Mouse (Mus musculus): Measurements from ENCODE around the gene Trp73. TPM values are rescaled to one million over a fixed set of nuclear protein-coding genes. Genes with fewer than 3 reads are reported as not detected.

Trp73 gene
- 0.04 and 0.18 TPM in 2 replicates for polyA plus RNA-seq (2014; fragmentation: Nextera tagmentation; extraction: Ambion mirVana)

DNA sequence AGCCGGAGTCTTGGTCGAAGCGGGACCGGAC lies at the start of gene Trp73:
TSS of gene Trp73 (minus strand) at position 27 of the 31 bp plus-strand sequence.
- peaks cover 64% of the 10 kb centered on the region for H3K27me3 ChIP-seq (replicated peaks; ENCODE audit: control insufficient read depth, insufficient read depth, low read length)
- no peaks in the 10 kb centered on the region for H3K36me3 ChIP-seq (ENCODE audit: control insufficient read depth, insufficient read depth, low read length)
- H3K9ac ChIP-seq (ENCODE audit: low read depth, low read length): peak within 1 kb of the TSS; percentile 16; the same call in 1 of the 2 replicates
- H3K4me3 ChIP-seq (ENCODE audit: low read depth, low read length): peak within 1 kb of the TSS; percentile 90
- H3K4me2 ChIP-seq: peak within 1 kb of the TSS; percentile 71
- ATAC-seq (replicated peaks; ENCODE audit: low FRiP score) (no peak), DNase-seq (ENCODE audit: low spot score) (no peak)
- 4% methylated on average over 4 of the region's 4 CpGs for WGBS
- no peaks in the 10 kb centered on the region for H3K9me3 ChIP-seq (ENCODE audit: control insufficient read depth, low read length)
- no peak within 1 kb of the TSS for H3K27ac ChIP-seq (ENCODE audit: low read depth, low read length)
- H3K4me1 ChIP-seq (replicated peaks; ENCODE audit: control insufficient read depth, insufficient read depth, low read length): peaks cover 12% of the 10 kb centered on the region

DNA sequence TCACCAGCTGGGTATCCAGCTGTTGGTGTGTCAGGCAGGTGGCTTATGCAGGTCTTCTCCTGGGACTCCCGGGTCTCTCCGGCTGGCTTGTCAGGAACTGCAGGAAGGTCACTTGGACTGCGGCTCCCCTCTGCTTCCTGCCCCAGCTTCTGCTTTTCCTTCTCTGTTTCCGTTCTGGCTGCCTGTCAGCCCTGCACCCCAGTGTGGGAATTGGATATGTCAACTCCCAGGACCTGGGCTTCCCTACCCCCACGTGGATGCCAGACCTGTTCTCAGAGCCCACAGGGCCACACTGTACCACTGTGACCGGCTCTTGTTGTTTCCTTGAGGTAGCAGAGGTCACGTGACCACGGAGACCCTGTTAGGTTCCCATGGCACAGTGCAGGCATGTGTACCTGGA lies 48.9 kb upstream of the Trp73 start:
- Histone ChIP-seq H3K36me3 (ENCODE audit: control insufficient read depth, insufficient read depth, low read length) (no peaks in the 10 kb centered on the region), H3K9ac (ENCODE audit: low read depth, low read length) (no peak overlapping the region), H3K27me3 (replicated peaks; ENCODE audit: control insufficient read depth, insufficient read depth, low read length) (no peaks in the 10 kb centered on the region), H3K9me3 (ENCODE audit: control insufficient read depth, low read length) (no peaks in the 10 kb centered on the region), H3K4me1 (replicated peaks; ENCODE audit: control insufficient read depth, insufficient read depth, low read length) (no peaks in the 10 kb centered on the region), H3K4me3 (ENCODE audit: low read depth, low read length) (no peak overlapping the region), H3K27ac (ENCODE audit: low read depth, low read length) (no peak overlapping the region), H3K4me2 (no peak overlapping the region)
- WGBS: 38% methylated on average over 8 of the region's 8 CpGs
- ATAC-seq (replicated peaks; ENCODE audit: low FRiP score): no peak
- no peak for DNase-seq (ENCODE audit: low spot score)

DNA sequence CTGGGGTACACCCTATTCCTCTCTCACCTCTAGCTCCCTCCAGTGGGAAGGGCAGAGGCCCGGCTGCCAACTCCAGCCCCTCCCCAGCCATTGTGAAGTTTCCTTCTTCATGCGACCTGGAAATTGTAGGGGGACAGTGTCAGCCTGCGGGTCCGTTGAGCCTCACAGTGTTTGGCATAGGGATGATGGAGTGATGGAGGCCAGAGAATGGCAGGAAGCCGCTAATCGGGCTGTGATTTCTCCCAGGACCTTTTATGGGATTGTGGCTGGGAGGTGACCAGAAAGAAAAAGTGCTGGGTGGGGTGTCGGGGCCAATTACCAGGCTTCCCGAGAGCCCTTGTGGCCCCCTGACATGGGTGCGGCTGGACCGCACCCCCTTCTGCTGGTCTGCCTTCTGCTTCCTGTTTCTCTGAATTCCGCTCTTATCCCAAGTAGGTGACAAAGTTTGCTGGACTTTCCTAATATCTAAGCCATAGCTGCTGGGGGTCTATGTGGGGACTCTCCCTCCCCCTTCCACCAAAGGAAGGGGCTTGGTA lies 46.1 kb upstream of the Trp73 start:
- ATAC-seq (replicated peaks; ENCODE audit: low FRiP score): no peak
- no peak overlapping the region for H3K4me3 ChIP-seq (ENCODE audit: low read depth, low read length)
- H3K27me3 ChIP-seq (replicated peaks; ENCODE audit: control insufficient read depth, insufficient read depth, low read length): no peaks in the 10 kb centered on the region
- H3K36me3 ChIP-seq (ENCODE audit: control insufficient read depth, insufficient read depth, low read length): no peaks in the 10 kb centered on the region
- no peak overlapping the region for H3K27ac ChIP-seq (ENCODE audit: low read depth, low read length)
- H3K4me2 ChIP-seq: no peak overlapping the region
- no peaks in the 10 kb centered on the region for H3K9me3 ChIP-seq (ENCODE audit: control insufficient read depth, low read length)
- DNase-seq (ENCODE audit: low spot score): no peak
- WGBS: 57% methylated on average over 11 of the region's 11 CpGs
- H3K4me1 ChIP-seq (replicated peaks; ENCODE audit: control insufficient read depth, insufficient read depth, low read length): no peaks in the 10 kb centered on the region
- no peak overlapping the region for H3K9ac ChIP-seq (ENCODE audit: low read depth, low read length)

DNA sequence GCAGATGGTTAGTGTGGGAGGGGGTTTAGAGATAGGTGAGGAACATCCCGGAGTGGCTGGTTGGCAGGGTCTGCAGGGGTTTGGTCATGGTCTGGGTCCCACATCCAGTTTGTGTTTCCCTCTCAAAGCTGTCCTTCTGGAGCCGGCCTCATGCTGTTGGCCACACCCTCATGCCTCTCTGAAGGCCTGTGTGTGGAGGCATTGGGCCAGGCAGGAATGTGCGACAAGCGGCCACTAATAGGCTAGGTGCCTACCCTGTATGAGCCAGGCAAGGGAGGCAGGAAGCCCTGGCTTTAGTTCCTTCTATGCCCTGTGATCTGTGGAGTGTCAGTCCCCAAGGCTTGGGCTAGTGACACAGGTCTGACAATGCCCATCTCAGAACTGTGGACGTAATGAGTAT lies 45.0 kb upstream of the Trp73 start:
- Histone ChIP-seq H3K27ac (ENCODE audit: low read depth, low read length) (no peak overlapping the region), H3K9ac (ENCODE audit: low read depth, low read length) (no peak overlapping the region), H3K4me3 (ENCODE audit: low read depth, low read length) (no peak overlapping the region), H3K27me3 (replicated peaks; ENCODE audit: control insufficient read depth, insufficient read depth, low read length) (no peaks in the 10 kb centered on the region), H3K4me1 (replicated peaks; ENCODE audit: control insufficient read depth, insufficient read depth, low read length) (no peaks in the 10 kb centered on the region), H3K9me3 (ENCODE audit: control insufficient read depth, low read length) (no peaks in the 10 kb centered on the region), H3K36me3 (ENCODE audit: control insufficient read depth, insufficient read depth, low read length) (no peaks in the 10 kb centered on the region), H3K4me2 (no peak overlapping the region)
- 67% methylated on average over 5 of the region's 5 CpGs for WGBS
- ATAC-seq (replicated peaks; ENCODE audit: low FRiP score) (no peak), DNase-seq (ENCODE audit: low spot score) (no peak)

DNA sequence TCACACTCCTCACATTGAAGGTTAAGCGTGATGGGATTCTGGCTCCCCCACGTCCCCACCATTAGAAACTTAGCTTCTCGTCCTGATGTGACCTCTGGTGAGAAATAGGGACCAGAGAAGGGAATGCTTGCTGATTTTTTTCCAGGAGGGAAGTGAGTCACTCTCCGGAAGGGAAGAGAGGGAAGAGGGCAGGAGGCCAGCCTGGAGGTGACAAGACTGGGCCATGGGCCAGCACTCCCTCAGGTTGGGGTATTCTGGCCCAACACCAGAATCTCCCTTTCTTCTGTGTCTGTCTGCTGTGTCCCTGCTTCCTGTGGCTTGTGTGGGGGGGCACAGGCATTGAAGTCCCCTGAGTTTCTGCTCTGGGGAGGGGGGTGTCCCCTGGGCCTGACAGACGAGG lies 43.6 kb upstream of the Trp73 start:
- no peak for DNase-seq (ENCODE audit: low spot score)
- Histone ChIP-seq H3K36me3 (ENCODE audit: control insufficient read depth, insufficient read depth, low read length) (no peaks in the 10 kb centered on the region), H3K4me2 (no peak overlapping the region), H3K4me3 (ENCODE audit: low read depth, low read length) (no peak overlapping the region), H3K27ac (ENCODE audit: low read depth, low read length) (no peak overlapping the region), H3K27me3 (replicated peaks; ENCODE audit: control insufficient read depth, insufficient read depth, low read length) (no peaks in the 10 kb centered on the region), H3K9ac (ENCODE audit: low read depth, low read length) (no peak overlapping the region), H3K4me1 (replicated peaks; ENCODE audit: control insufficient read depth, insufficient read depth, low read length) (no peaks in the 10 kb centered on the region), H3K9me3 (ENCODE audit: control insufficient read depth, low read length) (no peaks in the 10 kb centered on the region)
- no peak for ATAC-seq (replicated peaks; ENCODE audit: low FRiP score)
- 65% methylated on average over 5 of the region's 5 CpGs for WGBS

DNA sequence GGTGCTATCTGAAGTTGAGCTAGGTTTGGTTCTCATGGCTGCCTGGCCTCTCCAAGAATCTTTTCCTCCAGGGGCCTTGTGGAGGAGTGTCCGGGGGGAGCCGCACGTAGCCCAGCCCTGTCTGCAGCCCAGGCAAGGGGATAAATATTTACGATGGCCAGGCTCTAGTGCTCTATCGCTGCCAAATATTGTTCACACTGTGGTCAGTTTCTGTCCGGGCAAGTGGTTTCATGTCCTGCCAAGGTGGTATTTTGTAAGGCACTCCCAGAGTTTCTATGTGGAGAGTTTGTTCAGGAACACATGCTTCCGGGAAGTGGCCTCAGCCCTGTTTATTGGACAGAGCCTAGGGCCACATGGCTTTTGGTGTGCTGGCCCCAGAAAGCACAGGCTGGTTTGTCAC lies 41.0 kb upstream of the Trp73 start:
- H3K9me3 ChIP-seq (ENCODE audit: control insufficient read depth, low read length): no peaks in the 10 kb centered on the region
- H3K27me3 ChIP-seq (replicated peaks; ENCODE audit: control insufficient read depth, insufficient read depth, low read length): no peaks in the 10 kb centered on the region
- 75% methylated on average over 7 of the region's 7 CpGs for WGBS
- ATAC-seq (replicated peaks; ENCODE audit: low FRiP score): no peak
- no peak overlapping the region for H3K9ac ChIP-seq (ENCODE audit: low read depth, low read length)
- H3K4me2 ChIP-seq: no peak overlapping the region
- DNase-seq (ENCODE audit: low spot score): no peak
- H3K27ac ChIP-seq (ENCODE audit: low read depth, low read length): no peak overlapping the region
- no peaks in the 10 kb centered on the region; the same call in 1 of the 2 replicates for H3K4me1 ChIP-seq (replicated peaks; ENCODE audit: control insufficient read depth, insufficient read depth, low read length)
- H3K36me3 ChIP-seq (ENCODE audit: control insufficient read depth, insufficient read depth, low read length): no peaks in the 10 kb centered on the region
- no peak overlapping the region for H3K4me3 ChIP-seq (ENCODE audit: low read depth, low read length)

DNA sequence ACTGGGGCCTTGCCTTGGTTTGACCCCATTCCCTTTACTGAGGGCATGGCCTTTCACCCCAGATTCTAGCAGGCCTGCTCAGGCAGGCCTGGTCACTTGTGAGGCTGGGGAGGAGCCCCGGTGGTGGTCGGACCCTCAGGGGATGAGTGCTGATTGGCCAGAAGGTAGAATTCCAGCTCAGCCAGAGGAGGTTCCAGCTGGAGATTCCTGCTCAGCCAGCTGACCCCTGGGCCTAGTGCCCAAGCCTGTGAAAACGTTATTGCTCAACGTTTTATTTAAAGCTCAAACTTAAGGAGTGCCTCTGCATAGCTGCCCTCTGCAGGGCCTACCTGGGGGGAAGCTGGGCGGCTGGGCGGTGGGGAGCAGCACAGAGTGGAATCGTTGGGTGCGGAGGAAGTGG lies 37.2 kb upstream of the Trp73 start:
- Histone ChIP-seq H3K27ac (ENCODE audit: low read depth, low read length) (no peak overlapping the region), H3K9ac (ENCODE audit: low read depth, low read length) (no peak overlapping the region), H3K4me1 (replicated peaks; ENCODE audit: control insufficient read depth, insufficient read depth, low read length) (no peaks in the 10 kb centered on the region; the same call in 1 of the 2 replicates), H3K27me3 (replicated peaks; ENCODE audit: control insufficient read depth, insufficient read depth, low read length) (peaks cover 17% of the 10 kb centered on the region), H3K36me3 (ENCODE audit: control insufficient read depth, insufficient read depth, low read length) (no peaks in the 10 kb centered on the region), H3K4me3 (ENCODE audit: low read depth, low read length) (no peak overlapping the region), H3K4me2 (no peak overlapping the region), H3K9me3 (ENCODE audit: control insufficient read depth, low read length) (no peaks in the 10 kb centered on the region)
- no peak for ATAC-seq (replicated peaks; ENCODE audit: low FRiP score)
- no peak for DNase-seq (ENCODE audit: low spot score)
- WGBS: 55% methylated on average over 8 of the region's 8 CpGs

DNA sequence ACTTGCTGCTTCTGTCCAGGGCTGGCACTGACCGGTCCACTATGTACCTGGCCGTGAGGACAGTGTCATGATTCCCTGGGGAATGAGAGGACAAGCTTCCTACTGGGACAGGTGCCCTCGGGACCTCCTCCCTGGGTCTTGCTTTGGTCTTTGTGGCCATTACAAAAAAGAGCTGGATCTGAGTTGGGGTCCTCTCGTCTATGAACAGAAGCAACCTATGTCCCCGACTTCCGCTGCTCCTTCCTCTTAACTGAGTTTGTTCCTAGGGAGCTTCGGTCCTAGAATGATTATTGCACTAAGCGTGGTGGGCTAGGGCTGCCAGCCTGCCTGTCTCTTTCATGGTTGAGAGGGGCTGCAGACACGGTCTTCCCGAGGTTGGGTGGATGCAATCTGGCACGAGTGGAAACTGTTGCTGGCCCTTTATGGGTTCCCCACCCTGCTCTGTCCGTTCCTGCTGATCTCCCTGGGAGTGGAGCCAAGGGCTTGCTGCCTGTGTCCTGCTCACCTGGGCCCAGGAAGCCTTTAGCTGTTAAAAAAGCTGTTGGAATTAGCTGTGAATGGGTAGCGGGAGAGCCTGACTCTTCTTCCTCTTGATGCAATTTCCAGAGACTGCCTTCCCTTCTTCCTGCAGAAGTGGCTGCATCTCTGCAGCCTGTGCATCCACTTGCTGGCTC lies 32.1 kb upstream of the Trp73 start:
- no peaks in the 10 kb centered on the region for H3K36me3 ChIP-seq (ENCODE audit: control insufficient read depth, insufficient read depth, low read length)
- ATAC-seq (replicated peaks; ENCODE audit: low FRiP score) (no peak), DNase-seq (ENCODE audit: low spot score) (no peak)
- peaks cover 58% of the 10 kb centered on the region for H3K27me3 ChIP-seq (replicated peaks; ENCODE audit: control insufficient read depth, insufficient read depth, low read length)
- peak overlapping the region; percentile 83 for H3K4me2 ChIP-seq
- H3K9ac ChIP-seq (ENCODE audit: low read depth, low read length): no peak overlapping the region
- 35% methylated on average over 13 of the region's 13 CpGs for WGBS
- H3K9me3 ChIP-seq (ENCODE audit: control insufficient read depth, low read length): no peaks in the 10 kb centered on the region
- peaks cover 2% of the 10 kb centered on the region; the same call in 1 of the 2 replicates for H3K4me1 ChIP-seq (replicated peaks; ENCODE audit: control insufficient read depth, insufficient read depth, low read length)
- peak overlapping the region; percentile 57; the same call in 1 of the 2 replicates for H3K4me3 ChIP-seq (ENCODE audit: low read depth, low read length)
- no peak overlapping the region for H3K27ac ChIP-seq (ENCODE audit: low read depth, low read length)

DNA sequence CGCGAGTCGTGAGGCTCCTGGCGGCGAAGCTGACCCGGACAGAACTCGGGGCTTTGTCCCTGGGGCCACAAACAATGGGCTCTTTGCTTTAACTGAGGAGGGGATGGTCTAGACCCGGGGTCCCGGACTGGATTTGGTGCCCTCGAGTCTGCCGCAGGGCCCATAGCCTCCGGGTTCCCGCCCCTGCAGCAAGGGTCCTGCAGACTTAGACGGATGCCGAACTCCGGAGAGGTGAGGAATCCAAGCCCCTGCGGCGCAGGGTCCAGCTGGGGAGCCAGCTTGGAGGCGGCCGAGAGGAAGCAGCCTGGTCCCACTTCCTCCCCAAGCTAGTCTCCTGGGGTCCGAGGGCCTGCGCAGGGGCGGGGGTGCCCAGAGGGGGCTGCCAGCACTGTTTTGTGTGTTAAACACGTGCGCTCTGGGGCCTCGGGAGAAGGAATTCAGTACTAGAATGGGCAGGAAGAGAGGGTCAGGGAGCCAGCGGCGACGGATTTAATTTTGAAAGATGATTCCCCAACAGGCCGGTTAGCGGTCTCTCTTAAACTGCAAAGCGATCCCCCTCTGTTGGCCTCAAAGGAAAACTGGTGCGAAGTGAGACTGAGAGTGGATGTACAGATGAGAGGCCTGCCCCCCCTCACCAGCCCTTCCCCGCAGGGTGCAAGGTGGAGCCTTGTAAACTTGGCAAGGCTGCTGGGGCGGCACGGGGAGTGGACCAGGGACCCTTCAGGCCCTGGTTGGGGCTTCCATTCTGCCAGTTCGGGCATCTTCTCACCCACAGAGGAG lies 31.3 kb upstream of the Trp73 start:
- no peak for ATAC-seq (replicated peaks; ENCODE audit: low FRiP score)
- no peaks in the 10 kb centered on the region for H3K9me3 ChIP-seq (ENCODE audit: control insufficient read depth, low read length)
- peak overlapping the region; percentile 57 for H3K4me3 ChIP-seq (ENCODE audit: low read depth, low read length)
- no peak for DNase-seq (ENCODE audit: low spot score)
- H3K27ac ChIP-seq (ENCODE audit: low read depth, low read length): no peak overlapping the region
- H3K27me3 ChIP-seq (replicated peaks; ENCODE audit: control insufficient read depth, insufficient read depth, low read length): peaks cover 58% of the 10 kb centered on the region
- H3K4me1 ChIP-seq (replicated peaks; ENCODE audit: control insufficient read depth, insufficient read depth, low read length): 0 out of 2 replicates have a peak, but pooled peaks cover 2% of the 10 kb centered on the region
- peak overlapping the region; percentile 83 for H3K4me2 ChIP-seq
- 2% methylated on average over 37 of the region's 37 CpGs for WGBS
- H3K9ac ChIP-seq (ENCODE audit: low read depth, low read length): 0 out of 2 replicates have a peak overlapping the region, but pooled peaks have one; percentile 7
- no peaks in the 10 kb centered on the region for H3K36me3 ChIP-seq (ENCODE audit: control insufficient read depth, insufficient read depth, low read length)

Data from liver, embryonic 11.5 days (tissue).